Mouse (Mus musculus) forebrain, embryonic 14.5 days (tissue): ENCODE data around the gene Jun. TPM values are rescaled to one million over a fixed set of nuclear protein-coding genes. Genes with fewer than 3 reads are reported as not detected.
A peak's percentile ranks its signal among the peaks of the same experiment; 100 is the strongest.

Source experiments
- ATAC-seq: fragments of 200-750 bp; cut with Nextera tagmentation; 2 replicates; pipeline ENCODE4 v1.8.0; 2017; ENCODE audit warnings: mild to moderate bottlenecking, moderate library complexity
- DNase-seq: peaks from one replicate; pipeline ENCODE4 v3.0.0-alpha.2; 2015; ENCODE audit warnings: low spot score
- H3K27ac ChIP-seq: fragments of 300-500 bp; sonication (generic); 2 replicates; pipeline ENCODE4 v1.5.1; 2014; ENCODE audit warnings: low read depth, mild to moderate bottlenecking, control low read depth, low read length, moderate library complexity
- H3K27me3 ChIP-seq: fragments of 300-500 bp; sonication (generic); replicated peaks from 2 replicates; pipeline ENCODE4 v1.6.1; 2014; ENCODE audit warnings: low read length, control low read depth, mixed read lengths; ENCODE audit not compliant: control insufficient read depth, insufficient read depth
- H3K36me3 ChIP-seq: fragments of 300-500 bp; sonication (generic); 2 replicates; pipeline ENCODE4 v1.6.1; 2014; ENCODE audit warnings: low read length, control low read depth; ENCODE audit not compliant: control insufficient read depth, insufficient read depth
- H3K4me1 ChIP-seq: fragments of 300-500 bp; sonication (generic); 2 replicates; pipeline ENCODE4 v1.6.1; 2014; ENCODE audit warnings: antibody characterized with exemption, low read length, control low read depth; ENCODE audit not compliant: control insufficient read depth, insufficient read depth
- H3K4me2 ChIP-seq: fragments of 300-500 bp; sonication (generic); 2 replicates; pipeline ENCODE4 v1.6.1; 2014; ENCODE audit warnings: mild to moderate bottlenecking, control low read depth, low read length
- H3K4me3 ChIP-seq: fragments of 300-500 bp; sonication (generic); 2 replicates; pipeline ENCODE4 v1.5.1; 2014; ENCODE audit warnings: low read depth, low read length, control low read depth
- H3K9ac ChIP-seq: fragments of 300-500 bp; sonication (generic); 2 replicates; pipeline ENCODE4 v1.6.1; 2014; ENCODE audit warnings: mild to moderate bottlenecking, low read length, control low read depth, moderate library complexity
- H3K9me3 ChIP-seq: fragments of 300-500 bp; sonication (generic); replicated peaks from 2 replicates; pipeline ENCODE4 v1.6.1; 2016; ENCODE audit warnings: low read length, control low read depth, mixed read lengths; ENCODE audit not compliant: control insufficient read depth
- WGBS: fragments of 180-500 bp; shearing (Covaris S2); extraction: QIAGEN DNeasy Blood & Tissue Kit; methylation state at CpG from one replicate; pipeline ENCODE4 v1.1.7; 2014; 5-methylcytosine and 5-hydroxymethylcytosine counted together
- polyA plus RNA-seq: library from polyadenylated mRNA; unstranded; fragments of >200 nt; fragmentation: Nextera tagmentation; extraction: Ambion mirVana; gene quantifications from 2 replicates; pipeline ENCODE4 v1.2.1, GENCODE M21; 2014

Gene Jun
- polyA plus RNA-seq, 1 experiment from 2014 or later, result 36.0 TPM

- no peaks in the 10 kb centered on the region for H3K36me3 ChIP-seq
- peak; percentile 0; the same call in 1 of the 2 replicates for ATAC-seq
- H3K9ac ChIP-seq, result peak overlapping the region; percentile 93
- peak; percentile 56 for DNase-seq
- peak overlapping the region; percentile 76 for H3K4me3 ChIP-seq
- no peaks in the 10 kb centered on the region for H3K9me3 ChIP-seq
- H3K4me2 ChIP-seq, result peak overlapping the region; percentile 98
- H3K27ac ChIP-seq, result peak overlapping the region; percentile 96
- WGBS, result under 1% methylated on average over 54 of the region's 54 CpGs
- H3K27me3 ChIP-seq, result no peaks in the 10 kb centered on the region
- peaks cover 22% of the 10 kb centered on the region for H3K4me1 ChIP-seq
Measured at GRCm38 (mm10) chr4:95051311-95051871, 631 bp downstream of the Jun start.

- DNase-seq, result peak; percentile 76
- Histone ChIP-seq H3K9ac (peak overlapping the region; percentile 93), H3K27me3 (no peaks in the 10 kb centered on the region), H3K27ac (peak overlapping the region; percentile 96), H3K36me3 (no peaks in the 10 kb centered on the region), H3K9me3 (no peaks in the 10 kb centered on the region), H3K4me3 (peak overlapping the region; percentile 76), H3K4me2 (peak overlapping the region; percentile 98), H3K4me1 (peaks cover 22% of the 10 kb centered on the region)
- under 1% methylated on average over 70 of the region's 70 CpGs for WGBS
- ATAC-seq, result peak; percentile 7
Measured at GRCm38 (mm10) chr4:95050518-95051278, 1.3 kb downstream of the Jun start.

GRCm38 (mm10) chr4:95049884-95050517, 2.0 kb downstream of the Jun start:
- Histone ChIP-seq H3K4me1 (peaks cover 19% of the 10 kb centered on the region), H3K4me3 (peak overlapping the region; percentile 76), H3K4me2 (peak overlapping the region; percentile 98), H3K27me3 (no peaks in the 10 kb centered on the region), H3K27ac (peak overlapping the region; percentile 96), H3K36me3 (no peaks in the 10 kb centered on the region), H3K9me3 (no peaks in the 10 kb centered on the region), H3K9ac (peak overlapping the region; percentile 93)
- peak; percentile 76 for DNase-seq
- under 1% methylated on average over 34 of the region's 34 CpGs for WGBS
- ATAC-seq, result no peak

DNA sequence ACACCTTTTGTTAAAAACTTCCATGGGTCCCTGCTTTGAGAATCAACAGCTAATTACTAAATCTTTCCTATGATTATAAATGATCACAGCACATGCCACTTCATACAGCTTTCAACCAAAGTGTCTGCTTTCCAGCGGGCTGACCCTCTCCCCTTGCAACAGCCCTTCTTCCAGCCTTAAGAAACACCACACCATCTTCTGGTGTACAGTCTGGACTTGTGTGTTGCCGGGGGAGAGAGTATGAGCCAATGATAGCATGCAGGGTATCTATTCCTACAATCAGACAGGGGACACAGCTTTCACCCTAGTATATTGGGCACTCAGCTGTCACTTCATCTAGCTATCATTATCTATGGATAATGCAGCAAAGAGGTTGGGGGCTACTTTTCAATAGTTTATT, 2.9 kb downstream of the Jun start:
- Histone ChIP-seq H3K4me3 (peak overlapping the region; percentile 76), H3K27ac (no peak overlapping the region), H3K9me3 (no peaks in the 10 kb centered on the region), H3K4me2 (peak overlapping the region; percentile 98), H3K4me1 (peaks cover 11% of the 10 kb centered on the region), H3K27me3 (no peaks in the 10 kb centered on the region), H3K9ac (peak overlapping the region; percentile 50), H3K36me3 (no peaks in the 10 kb centered on the region)
- 26% methylated on average over 2 of the region's 2 CpGs for WGBS
- ATAC-seq (no peak), DNase-seq (no peak)

DNA sequence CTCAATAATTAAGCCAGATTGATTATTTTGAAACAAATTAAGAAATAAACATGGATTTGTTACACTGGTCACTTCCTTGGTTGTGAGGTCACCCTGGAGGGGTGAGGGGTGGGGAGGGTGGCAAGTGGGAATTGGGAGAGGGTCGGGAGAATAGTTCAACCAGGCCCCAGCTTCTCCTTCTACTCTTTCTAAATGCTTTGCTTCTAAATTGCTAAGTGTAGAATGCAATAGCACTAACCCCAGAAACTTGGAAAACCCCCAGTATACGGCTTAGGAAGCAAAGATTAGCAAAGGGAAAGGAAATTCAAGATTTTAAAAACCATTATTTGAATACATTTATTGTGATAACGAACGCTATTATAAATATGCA, 3.3 kb downstream of the Jun start:
- no peak for ATAC-seq
- peak overlapping the region; percentile 50; the same call in 1 of the 2 replicates for H3K9ac ChIP-seq
- H3K27me3 ChIP-seq, result no peaks in the 10 kb centered on the region
- no peaks in the 10 kb centered on the region for H3K9me3 ChIP-seq
- 61% methylated on average over 4 of the region's 4 CpGs for WGBS
- H3K4me1 ChIP-seq, result 0 out of 2 replicates have a peak, but pooled peaks cover 9% of the 10 kb centered on the region
- H3K36me3 ChIP-seq, result no peaks in the 10 kb centered on the region
- H3K4me3 ChIP-seq, result peak overlapping the region; percentile 76
- DNase-seq, result no peak
- H3K27ac ChIP-seq, result no peak overlapping the region
- peak overlapping the region; percentile 98 for H3K4me2 ChIP-seq

GRCm38 (mm10) chr4:95048021-95048730, 3.8 kb downstream of the Jun start:
- Histone ChIP-seq H3K4me1 (0 out of 2 replicates have a peak, but pooled peaks cover 9% of the 10 kb centered on the region), H3K9me3 (no peaks in the 10 kb centered on the region), H3K4me2 (peak overlapping the region; percentile 98), H3K36me3 (no peaks in the 10 kb centered on the region), H3K4me3 (peak overlapping the region; percentile 76), H3K27ac (no peak overlapping the region), H3K27me3 (no peaks in the 10 kb centered on the region), H3K9ac (peak overlapping the region; percentile 50; the same call in 1 of the 2 replicates)
- 14% methylated on average over 5 of the region's 5 CpGs for WGBS
- ATAC-seq, result no peak
- no peak for DNase-seq

DNA sequence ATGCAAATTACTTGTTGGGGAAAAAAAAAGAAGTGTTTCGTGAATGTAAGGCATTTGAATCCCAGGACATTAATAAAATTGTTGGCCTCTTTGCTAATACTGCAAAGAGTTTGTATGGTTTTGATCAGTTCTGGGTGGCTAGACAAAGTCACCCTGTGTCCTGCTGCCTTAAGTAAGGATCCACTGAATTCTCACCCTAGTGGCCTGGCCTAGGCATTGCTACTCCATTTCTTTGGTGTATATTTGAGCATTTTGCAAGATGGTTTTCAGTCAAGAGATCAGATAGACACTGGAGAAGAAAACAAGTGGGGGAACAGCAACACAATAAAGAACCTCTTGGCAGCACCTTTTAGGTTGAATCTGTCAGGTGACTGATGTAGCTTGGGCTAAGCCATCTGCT, 6.9 kb downstream of the Jun start:
- 0 out of 2 replicates have a peak, but pooled peaks cover 9% of the 10 kb centered on the region for H3K4me1 ChIP-seq
- H3K9ac ChIP-seq, result no peak overlapping the region
- H3K36me3 ChIP-seq, result no peaks in the 10 kb centered on the region
- ATAC-seq (no peak), DNase-seq (no peak)
- H3K9me3 ChIP-seq, result no peaks in the 10 kb centered on the region
- H3K27me3 ChIP-seq, result no peaks in the 10 kb centered on the region
- H3K4me3 ChIP-seq, result no peak overlapping the region
- H3K27ac ChIP-seq, result no peak overlapping the region
- WGBS, result 87% methylated on average over 1 of the region's 1 CpGs
- H3K4me2 ChIP-seq, result no peak overlapping the region

DNA sequence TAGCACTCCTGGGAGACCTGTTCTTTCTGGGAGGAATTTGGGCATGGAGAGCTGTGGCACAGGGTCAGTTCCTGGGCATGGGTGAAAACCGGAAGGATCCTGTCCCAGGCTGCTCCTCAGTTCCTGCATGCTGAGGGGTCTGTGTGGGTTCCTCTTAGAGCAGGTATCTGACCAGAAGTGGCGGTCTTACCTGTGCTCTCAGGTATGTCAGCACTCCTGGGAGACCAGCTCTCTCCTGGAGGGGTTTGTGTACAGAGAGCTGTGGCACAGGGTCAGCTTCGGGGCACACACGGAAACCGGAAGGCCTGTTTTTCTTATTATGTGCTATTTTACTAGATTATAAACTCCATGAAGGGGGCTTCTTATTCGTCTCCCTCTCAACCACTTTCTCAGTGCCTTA, 7.3 kb downstream of the Jun start:
- WGBS, result 96% methylated on average over 6 of the region's 6 CpGs
- H3K9ac ChIP-seq, result no peak overlapping the region
- H3K27ac ChIP-seq, result no peak overlapping the region
- DNase-seq, result no peak
- ATAC-seq, result no peak
- H3K36me3 ChIP-seq, result no peaks in the 10 kb centered on the region
- 0 out of 2 replicates have a peak, but pooled peaks cover 9% of the 10 kb centered on the region for H3K4me1 ChIP-seq
- H3K27me3 ChIP-seq, result no peaks in the 10 kb centered on the region
- H3K4me3 ChIP-seq, result no peak overlapping the region
- no peak overlapping the region for H3K4me2 ChIP-seq
- H3K9me3 ChIP-seq, result no peaks in the 10 kb centered on the region
